Mouse (Mus musculus): ENCODE data around the gene Gcnt2. TPM values are rescaled to one million over a fixed set of nuclear protein-coding genes. Genes with fewer than 3 reads are reported as not detected.
"Not testable (repeated sequence)": the region's sequence is repeated elsewhere in the genome, so short reads cannot be mapped to it uniquely, and the experiment has no call there.

Gcnt2 gene
- polyA plus RNA-seq, 1 experiment from 2014 or later = 5.7 TPM

DNA sequence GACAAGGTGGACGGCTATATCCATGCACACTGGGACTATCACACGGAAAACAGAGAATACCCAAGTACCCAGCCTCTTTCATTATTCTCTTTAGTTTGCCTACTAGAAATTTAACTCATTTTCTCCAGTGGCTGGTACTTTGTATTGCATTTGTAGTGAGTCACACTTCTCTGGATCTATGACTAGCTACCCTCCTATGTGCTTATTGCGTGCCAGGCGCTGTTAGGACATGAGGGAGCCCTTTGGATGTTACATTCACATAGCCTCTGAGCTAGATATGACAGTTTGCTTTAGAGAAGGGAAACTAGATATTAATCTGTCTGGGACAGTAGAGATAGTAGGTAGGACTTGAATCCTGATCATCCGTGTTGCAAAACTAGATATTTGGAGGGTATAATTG lies 126.5 kb downstream of the Gcnt2 start:
- 89% methylated on average over 5 of the region's 5 CpGs for WGBS
- no peaks in the 10 kb centered on the region for H3K36me3 ChIP-seq (ENCODE audit: control insufficient read depth, insufficient read depth, low read length)

DNA sequence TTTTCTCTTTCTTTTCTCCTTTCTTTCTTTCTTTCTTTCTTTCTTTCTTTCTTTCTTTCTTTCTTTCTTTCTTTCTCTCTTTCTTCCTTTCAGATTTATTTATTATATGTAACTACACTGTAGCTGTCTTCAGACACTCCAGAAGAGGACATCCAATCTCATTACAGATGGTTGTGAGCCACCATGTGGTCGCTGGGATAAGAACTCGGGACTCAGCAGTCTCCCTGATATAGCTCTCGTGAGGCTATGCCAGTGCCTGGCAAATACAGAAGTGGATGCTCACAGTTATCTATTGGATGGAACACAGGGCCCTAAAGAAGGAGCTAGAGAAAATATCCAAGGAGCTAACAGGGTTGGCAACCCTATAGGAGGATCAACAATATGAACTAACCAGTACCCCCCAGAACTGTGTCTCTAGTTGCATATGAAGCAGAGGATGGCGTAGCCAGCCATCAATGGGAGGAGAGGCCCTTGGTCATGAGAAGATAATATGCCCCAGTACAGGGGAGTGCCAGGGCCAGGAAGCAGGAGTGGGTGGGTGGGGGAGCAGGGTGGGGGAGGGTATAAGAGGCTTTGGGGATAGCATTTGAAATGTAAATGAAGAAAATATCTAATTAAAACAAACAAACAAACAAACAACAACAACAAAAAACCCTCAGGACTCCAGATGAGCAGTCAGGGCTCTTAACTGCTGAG lies 128.2 kb downstream of the Gcnt2 start:
- H3K27me3 ChIP-seq (ENCODE audit: control insufficient read depth, insufficient read depth, low read length); H3K4me1 ChIP-seq (replicated peaks; ENCODE audit: control insufficient read depth, insufficient read depth); H3K9me3 ChIP-seq (ENCODE audit: control insufficient read depth, low read length); DNase-seq (ENCODE audit: low spot score); ATAC-seq (ENCODE audit: low FRiP score, low TSS enrichment); H3K36me3 ChIP-seq (ENCODE audit: control insufficient read depth, insufficient read depth, low read length); H3K9ac ChIP-seq (ENCODE audit: low read length); H3K27ac ChIP-seq (replicated peaks); H3K4me3 ChIP-seq (ENCODE audit: low read depth, low read length); H3K4me2 ChIP-seq (replicated peaks; ENCODE audit: low read depth): not testable (repeated sequence)
- WGBS = 68% methylated on average over 4 of the region's 4 CpGs
- peak; percentile 18; the same call in 1 of the 2 replicates for TF ChIP-seq CTCF (IDR thresholded peaks at IDR 0.05; ENCODE audit: low read depth)

More for the DNA sequence above, 126.5 kb downstream of the Gcnt2 start:
- no peaks in the 10 kb centered on the region for H3K4me1 ChIP-seq (replicated peaks; ENCODE audit: control insufficient read depth, insufficient read depth)
- no peak for TF ChIP-seq EP300 (optimal IDR thresholded peaks at IDR 0.05)
- no peak for TF ChIP-seq CTCF (IDR thresholded peaks at IDR 0.05; ENCODE audit: low read depth)
- ATAC-seq (ENCODE audit: low FRiP score, low TSS enrichment) (no peak), DNase-seq (ENCODE audit: low spot score) (no peak)
- H3K4me3 ChIP-seq (ENCODE audit: low read depth, low read length) = no peak overlapping the region
- no peak overlapping the region for H3K4me2 ChIP-seq (replicated peaks; ENCODE audit: low read depth)
- no peak overlapping the region for H3K9ac ChIP-seq (ENCODE audit: low read length)
- no peaks in the 10 kb centered on the region for H3K27me3 ChIP-seq (ENCODE audit: control insufficient read depth, insufficient read depth, low read length)
- no peaks in the 10 kb centered on the region for H3K9me3 ChIP-seq (ENCODE audit: control insufficient read depth, low read length)
- H3K27ac ChIP-seq (replicated peaks) = no peak overlapping the region

DNA sequence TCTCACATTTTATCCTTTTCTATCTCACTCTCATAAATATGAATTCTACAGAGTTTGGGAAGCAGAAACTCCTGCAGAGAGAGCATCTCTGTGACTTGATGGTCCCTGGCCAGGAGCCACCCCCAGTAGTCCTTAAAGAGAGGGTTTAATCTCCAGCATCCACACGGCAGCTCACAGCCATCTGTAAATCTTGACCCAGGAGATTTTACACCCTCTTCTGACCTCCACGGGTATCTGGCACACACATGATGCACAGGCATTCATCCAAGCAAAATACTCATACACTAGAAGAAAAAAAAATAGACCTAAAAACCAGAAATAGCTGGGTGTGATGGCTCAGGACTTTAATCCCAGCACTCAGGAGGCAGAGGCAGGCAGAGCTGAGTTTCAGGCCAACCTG lies 128.9 kb downstream of the Gcnt2 start:
- Histone ChIP-seq H3K4me3 (ENCODE audit: low read depth, low read length) (no peak overlapping the region), H3K4me2 (replicated peaks; ENCODE audit: low read depth) (no peak overlapping the region), H3K9ac (ENCODE audit: low read length) (no peak overlapping the region), H3K27ac (replicated peaks) (no peak overlapping the region), H3K4me1 (replicated peaks; ENCODE audit: control insufficient read depth, insufficient read depth) (no peaks in the 10 kb centered on the region), H3K9me3 (ENCODE audit: control insufficient read depth, low read length) (no peaks in the 10 kb centered on the region), H3K27me3 (ENCODE audit: control insufficient read depth, insufficient read depth, low read length) (no peaks in the 10 kb centered on the region), H3K36me3 (ENCODE audit: control insufficient read depth, insufficient read depth, low read length) (no peaks in the 10 kb centered on the region)
- TF ChIP-seq CTCF (IDR thresholded peaks at IDR 0.05; ENCODE audit: low read depth) = no peak
- TF ChIP-seq EP300 (optimal IDR thresholded peaks at IDR 0.05) = no peak
- ATAC-seq (ENCODE audit: low FRiP score, low TSS enrichment) = no peak
- DNase-seq (ENCODE audit: low spot score) = no peak
- 56% methylated on average over 2 of the region's 2 CpGs for WGBS

DNA sequence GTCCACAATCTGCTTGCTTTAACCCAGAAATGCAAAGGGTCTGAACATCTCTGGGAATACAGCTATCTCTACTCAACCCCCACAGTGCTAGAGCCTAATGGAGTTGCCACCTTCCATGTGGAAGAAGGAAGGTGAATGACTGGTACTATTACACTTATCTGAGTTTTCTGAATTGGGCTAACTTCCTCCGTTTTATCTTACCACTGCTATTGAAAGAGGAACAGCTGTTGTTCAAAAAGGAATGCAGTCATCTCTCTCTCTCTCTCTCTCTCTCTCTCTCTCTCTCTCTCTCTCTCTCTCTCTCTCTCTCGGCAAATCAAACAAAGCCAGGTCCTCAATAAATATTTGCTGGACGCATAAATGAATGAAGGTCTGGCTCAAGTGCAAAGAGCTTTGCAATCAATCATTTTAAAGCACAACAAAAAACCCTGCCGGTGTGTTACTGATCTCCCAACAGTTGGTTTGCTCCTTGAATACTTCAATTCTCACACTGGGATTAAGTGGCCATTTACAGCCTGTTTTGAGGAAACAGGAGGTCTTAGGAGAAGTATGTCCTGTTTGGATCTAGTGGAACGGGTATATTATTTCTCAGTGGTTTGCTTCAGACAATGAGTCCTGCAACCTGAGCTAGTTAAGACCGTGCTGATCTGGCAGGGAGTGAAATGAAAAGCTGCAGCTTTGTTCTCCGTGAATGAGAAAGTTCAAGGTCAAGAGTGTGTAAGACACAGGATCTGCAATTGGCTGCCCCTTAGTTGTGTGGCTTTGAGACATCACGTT lies 135.1 kb downstream of the Gcnt2 start:
- no peaks in the 10 kb centered on the region for H3K27me3 ChIP-seq (ENCODE audit: control insufficient read depth, insufficient read depth, low read length)
- DNase-seq (ENCODE audit: low spot score) (peak; percentile 15), ATAC-seq (ENCODE audit: low FRiP score, low TSS enrichment) (peak; percentile 67)
- peak overlapping the region; percentile 23; the same call in 1 of the 2 replicates for H3K9ac ChIP-seq (ENCODE audit: low read length)
- H3K36me3 ChIP-seq (ENCODE audit: control insufficient read depth, insufficient read depth, low read length) = no peaks in the 10 kb centered on the region
- H3K27ac ChIP-seq (replicated peaks) = peak overlapping the region; percentile 45; the same call in 1 of the 2 replicates
- H3K9me3 ChIP-seq (ENCODE audit: control insufficient read depth, low read length) = no peaks in the 10 kb centered on the region
- H3K4me1 ChIP-seq (replicated peaks; ENCODE audit: control insufficient read depth, insufficient read depth) = no peaks in the 10 kb centered on the region
- H3K4me2 ChIP-seq (replicated peaks; ENCODE audit: low read depth) = peak overlapping the region; percentile 38
- H3K4me3 ChIP-seq (ENCODE audit: low read depth, low read length) = no peak overlapping the region
- WGBS = 3% methylated on average over 8 of the region's 8 CpGs
- TF ChIP-seq EP300 (optimal IDR thresholded peaks at IDR 0.05) (no peak), CTCF (IDR thresholded peaks at IDR 0.05; ENCODE audit: low read depth) (no peak)

DNA sequence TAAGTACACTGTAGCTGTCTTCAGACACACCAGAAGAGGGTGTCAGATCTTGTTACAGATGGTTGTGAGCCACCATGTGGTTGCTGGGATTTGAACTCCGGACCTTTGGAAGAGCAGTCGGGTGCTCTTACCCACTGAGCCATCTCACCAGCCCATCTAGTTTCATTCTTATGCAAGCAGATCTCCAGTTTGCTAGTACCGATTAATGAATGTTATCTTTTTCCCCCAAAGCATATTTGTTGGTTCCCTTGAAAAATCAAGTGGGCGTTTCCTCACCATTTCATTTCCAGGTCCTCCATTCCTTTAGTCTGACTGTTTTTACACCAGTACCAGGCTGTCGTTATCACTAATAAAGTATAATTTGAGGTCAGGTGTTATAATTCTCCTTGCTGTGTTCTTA lies 139.0 kb downstream of the Gcnt2 start:
- H3K27ac ChIP-seq (replicated peaks); H3K9ac ChIP-seq (ENCODE audit: low read length); H3K4me1 ChIP-seq (replicated peaks; ENCODE audit: control insufficient read depth, insufficient read depth); ATAC-seq (ENCODE audit: low FRiP score, low TSS enrichment); H3K4me3 ChIP-seq (ENCODE audit: low read depth, low read length); H3K27me3 ChIP-seq (ENCODE audit: control insufficient read depth, insufficient read depth, low read length); H3K4me2 ChIP-seq (replicated peaks; ENCODE audit: low read depth); DNase-seq (ENCODE audit: low spot score); H3K9me3 ChIP-seq (ENCODE audit: control insufficient read depth, low read length); H3K36me3 ChIP-seq (ENCODE audit: control insufficient read depth, insufficient read depth, low read length): not testable (repeated sequence)
- WGBS = 83% methylated on average over 5 of the region's 5 CpGs

Measured in stomach, postnatal 0 days (tissue).